Comparison of ENCODE assay signal across 27 mouse cellular contexts in the genomic region with DNA sequence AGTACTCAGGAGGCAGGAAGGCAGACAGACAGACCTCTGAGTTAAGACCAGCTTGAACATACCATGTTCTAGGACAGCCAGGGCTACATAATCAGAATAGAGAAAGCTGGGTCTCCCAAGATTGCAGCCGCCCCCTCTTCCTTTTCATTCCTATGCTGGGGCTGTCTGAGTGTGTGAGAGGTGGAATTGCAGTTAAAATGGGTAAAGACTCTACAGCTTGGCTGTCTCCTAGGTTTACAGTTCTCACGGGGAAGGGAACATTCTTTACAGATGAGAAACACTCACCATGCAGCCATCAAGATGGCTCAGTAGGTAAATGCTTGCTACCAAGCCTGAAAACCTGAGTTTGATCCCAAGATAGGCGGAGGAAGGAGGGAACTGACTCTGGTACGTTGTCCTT. TPM values are rescaled to one million over a fixed set of nuclear protein-coding genes. Genes with fewer than 3 reads are reported as not detected.
DNase-seq lines count a peak whose midpoint lies in the region; ATAC-seq and TF ChIP-seq lines count a peak whose summit lies in the region.
"Had no signal": no experiment of that assay in that cellular context is flagged by ENCODE, and none has a peak within 500 bp of the region (broad histone marks: within the 10 kb centered on the region; RNA-seq: fewer than 3 reads in every experiment).

No protein-coding gene starts in this region.

- ATAC-seq in liver, embryonic 11.5 days (replicated peaks; ENCODE audit: low FRiP score), result no peak
- ATAC-seq: forebrain, embryonic 15.5 days; hindbrain, postnatal 0 days; inflammation-experienced regulatory T-cells, adult 6 months; intestine, embryonic 16.5 days had no signal

- no peaks in the 10 kb centered on the region for H3K79me3 ChIP-seq in C2C12 (ENCODE audit: low read depth)

- peak overlapping the region; percentile 97 for H3K27ac ChIP-seq in gastrocnemius, adult 2 months
- no peak overlapping the region for H3K27ac ChIP-seq in liver, embryonic 11.5 days (ENCODE audit: low read depth, low read length)
- H3K27ac ChIP-seq: forebrain, embryonic 12.5 days; forebrain, embryonic 15.5 days; heart, adult 2 months; heart, embryonic 10.5 days; heart, embryonic 13.5 days; hindbrain, embryonic 14.5 days; hindbrain, postnatal 0 days had no signal

- TF ChIP-seq CTCF in gastrocnemius, adult 2 months (IDR thresholded peaks at IDR 0.05), result no peak
- no peak for TF ChIP-seq CTCF in C2C12 (IDR thresholded peaks at IDR 0.05; ENCODE audit: control insufficient read depth, insufficient read depth, insufficient read length)

- no peak overlapping the region for H3K4me2 ChIP-seq in liver, embryonic 11.5 days
- H3K4me2 ChIP-seq: forebrain, embryonic 12.5 days; forebrain, embryonic 15.5 days; heart, embryonic 13.5 days; hindbrain, embryonic 14.5 days had no signal

- H3K9ac ChIP-seq in liver, embryonic 11.5 days (ENCODE audit: low read depth, low read length), result no peak overlapping the region
- H3K9ac ChIP-seq: forebrain, embryonic 12.5 days; forebrain, embryonic 15.5 days; heart, embryonic 13.5 days; hindbrain, embryonic 14.5 days had no signal

- no peaks in the 10 kb centered on the region for H3K4me1 ChIP-seq in liver, embryonic 11.5 days (replicated peaks; ENCODE audit: control insufficient read depth, insufficient read depth, low read length)
- H3K4me1 ChIP-seq: forebrain, embryonic 12.5 days; forebrain, embryonic 15.5 days; heart, embryonic 13.5 days had no signal

- no peak for DNase-seq in gastrocnemius, adult 2 months
- DNase-seq in gastrocnemius, adult 8-10 months (ENCODE audit: low spot score in 2 of 2), result no peak
- DNase-seq in brain, adult 2 months (ENCODE audit: low read depth, low spot score), result peak; percentile 56
- no peak for DNase-seq in liver, embryonic 11.5 days (ENCODE audit: low spot score)
- DNase-seq in cerebellum, postnatal 10 days, result no peak
- DNase-seq: adrenal gland, adult 8-10 months; adrenal gland, postnatal 25 days; cerebellum, adult 18-20 months; cerebellum, adult 9-11 months; gastrocnemius, postnatal 10 days; gastrocnemius, postnatal 36 days; heart, adult 2 months; heart, postnatal 14 days; heart, postnatal 4 days; kidney, adult 18-20 months had no signal

- H3K79me2 ChIP-seq in C2C12 (ENCODE audit: control insufficient read depth, insufficient read depth), result no peaks in the 10 kb centered on the region

- H3K4me3 ChIP-seq in gastrocnemius, adult 2 months, result no peak overlapping the region
- no peak overlapping the region for H3K4me3 ChIP-seq in C2C12 (ENCODE audit: insufficient read depth, poor library complexity, severe bottlenecking)
- no peak overlapping the region for H3K4me3 ChIP-seq in liver, embryonic 11.5 days (ENCODE audit: low read depth, low read length)
- H3K4me3 ChIP-seq: forebrain, embryonic 12.5 days; forebrain, embryonic 15.5 days; heart, adult 2 months; heart, embryonic 10.5 days; heart, embryonic 13.5 days had no signal

- H3K9me3 ChIP-seq in liver, embryonic 11.5 days (ENCODE audit: control insufficient read depth, low read length), result no peaks in the 10 kb centered on the region
- H3K9me3 ChIP-seq: forebrain, embryonic 12.5 days; forebrain, embryonic 15.5 days; G1E; heart, embryonic 10.5 days; heart, embryonic 13.5 days had no signal

- 83% methylated on average over 4 of the region's 4 CpGs for WGBS in liver, embryonic 11.5 days

- H3K36me3 ChIP-seq in C2C12 (ENCODE audit: control insufficient read depth, insufficient read depth), result peaks cover 35% of the 10 kb centered on the region
- peaks cover 28% of the 10 kb centered on the region for H3K36me3 ChIP-seq in liver, embryonic 11.5 days (ENCODE audit: control insufficient read depth, insufficient read depth, low read length)

- H3ac ChIP-seq in C2C12 (ENCODE audit: control insufficient read depth, insufficient read length, low read depth), result peak overlapping the region; percentile 8

- H3K27me3 ChIP-seq in C2C12 (ENCODE audit: control insufficient read depth, insufficient read depth, insufficient read length), result no peaks in the 10 kb centered on the region
- no peaks in the 10 kb centered on the region for H3K27me3 ChIP-seq in liver, embryonic 11.5 days (replicated peaks; ENCODE audit: control insufficient read depth, insufficient read depth, low read length)
- H3K27me3 ChIP-seq: CH12.LX; forebrain, embryonic 12.5 days; forebrain, embryonic 15.5 days; heart, embryonic 13.5 days had no signal

- intact Hi-C loops in gastrocnemius, adult 2 months (cut with DNase I), result no loop called here

TF ChIP-seq in C2C12, 6 proteins besides CTCF, POLR2A, EP300 and RAD21:
- TF ChIP-seq MYOD1 (IDR thresholded peaks at IDR 0.05; ENCODE audit: control insufficient read depth, insufficient read length, low read depth) (no peak), USF1 (IDR thresholded peaks at IDR 0.05; ENCODE audit: low read depth) (no peak), CEBPB (IDR thresholded peaks at IDR 0.05; ENCODE audit: low read depth) (no peak), MAX (IDR thresholded peaks at IDR 0.05) (no peak), MYOG (IDR thresholded peaks at IDR 0.05; ENCODE audit: control insufficient read depth, extremely low read depth, insufficient read length) (no peak), FOSL1 (IDR thresholded peaks at IDR 0.05; ENCODE audit: insufficient read depth, low read length, poor library complexity, severe bottlenecking) (no peak)
TF ChIP-seq in C2C12: peak in this region for 0.

RNA-seq across cellular contexts. Expression of gene Stac3, which starts 1.4 kb away (rescaled TPM):
- total RNA-seq in gastrocnemius, adult 2 months (2021), result 100 to 1,000 TPM; 393 to 462 TPM
- 100 to 1,000 TPM; 386 to 447 (median 408) TPM for total RNA-seq in gastrocnemius, adult 8-10 months (2022)
- 9.7 TPM for polyA plus RNA-seq in C2C12 (2012; fragmentation: generic; extraction: Trizol)
- 0.32 and 0.39 TPM in 2 replicates for polyA plus RNA-seq in liver, embryonic 11.5 days (2014; fragmentation: Nextera tagmentation; extraction: Ambion mirVana)
- polyA plus RNA-seq: hindbrain, embryonic 14.5 days had no signal

RNA-seq across cellular contexts. Expression of gene Ndufa4l2, which starts 14.7 kb away (rescaled TPM):
- total RNA-seq in gastrocnemius, adult 2 months (2021), result 10 to 100 TPM in 1 of 2 experiments, 1 to 10 TPM in 1; 8.1 to 16.5 TPM
- total RNA-seq in gastrocnemius, adult 8-10 months (2022), result 10 to 100 TPM in 1 of 4 experiments, 1 to 10 TPM in 3; 4.6 to 11.1 (median 7.6) TPM
- polyA plus RNA-seq in C2C12 (2012; fragmentation: generic; extraction: Trizol), result 0.42 TPM
- polyA plus RNA-seq in liver, embryonic 11.5 days (2014; fragmentation: Nextera tagmentation; extraction: Ambion mirVana), result 34.2 TPM in 2 replicates
- polyA plus RNA-seq: inflammation-experienced regulatory T-cells, adult 6 months had no signal

RNA-seq across cellular contexts. Expression of gene Shmt2, which starts 22.2 kb away (rescaled TPM):
- 10 to 100 TPM; 22.7 to 28.9 TPM for total RNA-seq in gastrocnemius, adult 2 months (2021)
- total RNA-seq in gastrocnemius, adult 8-10 months (2022), result 10 to 100 TPM; 20.3 to 23.0 (median 22.8) TPM
- 340 TPM for polyA plus RNA-seq in C2C12 (2012; fragmentation: generic; extraction: Trizol)
- 261 and 286 TPM in 2 replicates for polyA plus RNA-seq in liver, embryonic 11.5 days (2014; fragmentation: Nextera tagmentation; extraction: Ambion mirVana)

RNA-seq across cellular contexts. Expression of gene Nxph4, which starts 34.3 kb away (rescaled TPM):
- under 1 TPM; 0.17 to 0.23 TPM for total RNA-seq in gastrocnemius, adult 2 months (2021)
- under 1 TPM in 2 of 4 experiments, not detected in 2; 0.16 to 0.27 TPM for total RNA-seq in gastrocnemius, adult 8-10 months (2022)
- 1.2 TPM for polyA plus RNA-seq in C2C12 (2012; fragmentation: generic; extraction: Trizol)
- 0.56 TPM in 1 of 2 replicates, not detected in the other for polyA plus RNA-seq in liver, embryonic 11.5 days (2014; fragmentation: Nextera tagmentation; extraction: Ambion mirVana)
- total RNA-seq: granulocyte monocyte progenitor cell, adult 5-6 weeks had no signal
- polyA plus RNA-seq: inflammation-experienced regulatory T-cells, adult 6 months had no signal
